Mouse (Mus musculus) kidney, embryonic 14.5 days (tissue): Measurements from ENCODE around the gene Lrrc29. TPM values are rescaled to one million over a fixed set of nuclear protein-coding genes. Genes with fewer than 3 reads are reported as not detected.

Source experiments
- ATAC-seq: fragments of 200-750 bp; cut with Nextera tagmentation; 2 replicates; pipeline ENCODE4 v1.8.0; 2017; ENCODE audit warnings: moderate number of reproducible peaks, mild to moderate bottlenecking, moderate TSS enrichment, moderate library complexity; ENCODE audit not compliant: low FRiP score, low TSS enrichment
- H3K27ac ChIP-seq: fragments of 300-500 bp; sonication (generic); 2 replicates; pipeline ENCODE4 v1.5.1; 2014; ENCODE audit warnings: low read depth, mild to moderate bottlenecking, low read length, moderate library complexity, mixed read lengths
- H3K27me3 ChIP-seq: fragments of 300-500 bp; sonication (generic); 2 replicates; pipeline ENCODE4 v1.6.1; 2014; ENCODE audit warnings: mild to moderate bottlenecking, low read length; ENCODE audit not compliant: control insufficient read depth, insufficient read depth
- H3K36me3 ChIP-seq: fragments of 300-500 bp; sonication (generic); 2 replicates; pipeline ENCODE4 v1.6.1; 2014; ENCODE audit warnings: low read length, mixed read lengths; ENCODE audit not compliant: control insufficient read depth, insufficient read depth
- H3K4me1 ChIP-seq: fragments of 300-500 bp; sonication (generic); 2 replicates; pipeline ENCODE4 v1.6.1; 2014; ENCODE audit warnings: low read length, mixed read lengths; ENCODE audit not compliant: control insufficient read depth, insufficient read depth
- H3K4me2 ChIP-seq: fragments of 300-500 bp; sonication (generic); replicated peaks from 2 replicates; pipeline ENCODE4 v1.6.1; 2014; ENCODE audit warnings: low read depth, mild to moderate bottlenecking, low read length
- H3K4me3 ChIP-seq: fragments of 300-500 bp; sonication (generic); 2 replicates; pipeline ENCODE4 v1.5.1; 2014; ENCODE audit warnings: mild to moderate bottlenecking, low read length
- H3K9ac ChIP-seq: fragments of 300-500 bp; sonication (generic); 2 replicates; pipeline ENCODE4 v1.6.1; 2014; ENCODE audit warnings: low read depth, mild to moderate bottlenecking, low read length, moderate library complexity
- H3K9me3 ChIP-seq: fragments of 300-500 bp; sonication (generic); 2 replicates; pipeline ENCODE4 v1.6.1; 2016; ENCODE audit warnings: low read length; ENCODE audit not compliant: control insufficient read depth
- WGBS: fragments of 180-500 bp; shearing (Covaris S2); extraction: QIAGEN DNeasy Blood & Tissue Kit; methylation state at CpG from one replicate; pipeline ENCODE4 v1.1.7; 2014; 5-methylcytosine and 5-hydroxymethylcytosine counted together
- polyA plus RNA-seq: library from polyadenylated mRNA; unstranded; fragments of >200 nt; fragmentation: Nextera tagmentation; extraction: Ambion mirVana; gene quantifications from 2 replicates; pipeline ENCODE4 v1.2.1, GENCODE M21; 2014

The Lrrc29 gene
- polyA plus RNA-seq, 1 experiment from 2014 or later, result 2.1 TPM

DNA sequence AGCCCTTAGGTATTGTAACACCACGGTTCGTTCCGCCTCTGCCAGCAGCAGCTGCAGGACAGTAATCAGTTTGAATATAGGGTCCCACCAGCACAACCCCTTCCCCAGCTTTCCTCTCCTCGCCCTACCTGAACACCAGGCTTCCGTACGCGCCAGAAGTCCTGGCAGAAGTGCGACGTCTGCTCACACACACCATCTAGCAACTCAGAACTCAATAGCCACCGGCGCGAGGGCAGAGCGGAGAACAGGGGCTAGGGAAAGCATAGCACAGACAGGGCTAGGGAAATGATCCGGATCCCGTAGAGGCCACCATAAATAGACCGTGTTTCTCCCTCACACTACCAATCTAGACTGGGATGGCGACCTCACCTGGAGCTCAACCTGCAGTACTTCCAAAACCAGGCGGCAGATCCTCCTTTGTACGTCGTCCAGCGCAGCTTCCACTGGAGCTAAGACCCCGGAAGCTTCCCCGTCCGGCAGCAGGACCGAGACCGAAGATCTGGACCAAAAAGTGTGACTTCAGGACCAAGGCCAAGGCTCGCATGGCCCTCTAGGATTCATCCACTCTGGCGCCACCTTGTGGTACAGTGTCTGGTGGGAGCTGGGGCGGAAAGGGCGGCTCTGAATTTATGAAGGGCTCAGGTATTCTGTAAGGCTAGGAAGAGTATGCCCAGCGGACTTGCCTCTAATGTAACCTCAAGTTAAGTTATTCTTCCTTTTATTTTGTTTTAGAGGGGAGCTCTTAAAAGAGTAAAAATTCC lies 35.3 kb downstream of the Lrrc29 start:
- no peak for ATAC-seq
- H3K4me3 ChIP-seq, result peak overlapping the region; percentile 6; the same call in 1 of the 2 replicates
- H3K36me3 ChIP-seq, result no peaks in the 10 kb centered on the region
- H3K9ac ChIP-seq, result no peak overlapping the region
- H3K9me3 ChIP-seq, result no peaks in the 10 kb centered on the region
- no peak overlapping the region for H3K27ac ChIP-seq
- peaks cover 9% of the 10 kb centered on the region; the same call in 1 of the 2 replicates for H3K27me3 ChIP-seq
- WGBS, result 9% methylated on average over 31 of the region's 31 CpGs
- H3K4me2 ChIP-seq, result peak overlapping the region; percentile 87
- peaks cover 22% of the 10 kb centered on the region for H3K4me1 ChIP-seq

GRCm38 (mm10) chr8:105289805-105290460 lies 36.1 kb downstream of the Lrrc29 start, which contains the start of gene 4931428F04Rik:
Gene 4931428F04Rik (minus strand): TSS chr8:105289864.
- H3K27ac ChIP-seq, result peak within 1 kb of the TSS; percentile 76
- peak; percentile 30 for ATAC-seq
- no peaks in the 10 kb centered on the region; the same call in 1 of the 2 replicates for H3K36me3 ChIP-seq
- WGBS, result 3% methylated on average over 43 of the region's 43 CpGs
- H3K9me3 ChIP-seq, result no peaks in the 10 kb centered on the region
- peaks cover 22% of the 10 kb centered on the region for H3K4me1 ChIP-seq
- H3K4me2 ChIP-seq, result peak within 1 kb of the TSS; percentile 87
- H3K4me3 ChIP-seq, result peak within 1 kb of the TSS; percentile 56
- peak within 1 kb of the TSS; percentile 60 for H3K9ac ChIP-seq
- H3K27me3 ChIP-seq, result peaks cover 9% of the 10 kb centered on the region; the same call in 1 of the 2 replicates

DNA sequence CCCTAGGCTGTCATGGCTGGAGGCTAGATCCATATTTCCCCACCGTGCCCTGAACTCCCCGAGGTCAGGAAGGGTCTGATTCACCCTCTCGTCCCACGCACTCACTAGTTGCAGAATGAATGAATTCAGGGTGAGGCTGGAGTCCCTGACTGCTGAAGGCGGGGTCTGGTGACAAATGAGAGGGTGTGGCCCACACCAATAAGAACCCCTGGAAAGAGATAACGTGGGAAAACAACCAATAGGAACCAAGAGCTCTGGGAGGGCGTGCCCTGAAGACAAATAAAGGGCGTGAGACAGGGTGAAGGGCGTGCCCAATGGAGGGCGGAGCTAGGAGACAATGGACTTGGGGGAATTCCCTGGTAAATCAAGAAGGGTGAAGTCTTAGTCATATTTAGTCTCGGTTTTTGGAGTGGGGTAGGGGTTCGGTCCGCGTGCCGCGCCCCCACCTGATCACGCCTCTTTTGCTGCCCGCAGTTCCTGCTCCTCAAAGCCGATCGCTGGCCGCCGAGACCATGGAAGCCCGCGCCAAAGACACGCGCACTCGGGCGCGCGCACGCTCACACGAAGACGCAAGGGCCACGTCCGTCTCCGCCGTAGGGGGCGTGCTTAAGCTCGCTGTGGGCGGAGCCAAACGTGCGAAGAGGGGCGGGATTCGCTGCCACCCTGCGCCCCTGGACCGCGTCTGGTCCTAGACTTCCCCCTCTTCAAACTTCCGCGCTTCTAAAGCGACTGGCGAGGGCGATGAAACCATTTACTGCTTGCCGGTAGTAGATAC lies 36.9 kb downstream of the Lrrc29 start:
- Histone ChIP-seq H3K27me3 (peaks cover 9% of the 10 kb centered on the region; the same call in 1 of the 2 replicates), H3K4me2 (peak overlapping the region; percentile 87), H3K9me3 (no peaks in the 10 kb centered on the region), H3K9ac (peak overlapping the region; percentile 60), H3K4me3 (peak overlapping the region; percentile 56), H3K36me3 (no peaks in the 10 kb centered on the region; the same call in 1 of the 2 replicates), H3K27ac (peak overlapping the region; percentile 76), H3K4me1 (peaks cover 22% of the 10 kb centered on the region)
- WGBS, result under 1% methylated on average over 53 of the region's 53 CpGs
- peak; percentile 93 for ATAC-seq

- 89% methylated on average over 5 of the region's 5 CpGs for WGBS
- H3K9ac ChIP-seq, result no peak overlapping the region
- H3K27me3 ChIP-seq, result peaks cover 9% of the 10 kb centered on the region; the same call in 1 of the 2 replicates
- no peak overlapping the region for H3K27ac ChIP-seq
- no peaks in the 10 kb centered on the region for H3K9me3 ChIP-seq
- H3K4me2 ChIP-seq, result peak overlapping the region; percentile 87
- H3K4me1 ChIP-seq, result peaks cover 22% of the 10 kb centered on the region
- H3K36me3 ChIP-seq, result no peaks in the 10 kb centered on the region; the same call in 1 of the 2 replicates
- ATAC-seq, result no peak
- peak overlapping the region; percentile 56; the same call in 1 of the 2 replicates for H3K4me3 ChIP-seq
These were observed 37.8 kb downstream of the Lrrc29 start for GRCm38 (mm10) chr8:105288231-105288630.

GRCm38 (mm10) chr8:105286907-105287306 lies 39.2 kb downstream of the Lrrc29 start:
- Histone ChIP-seq H3K9me3 (no peaks in the 10 kb centered on the region), H3K27me3 (peaks cover 9% of the 10 kb centered on the region; the same call in 1 of the 2 replicates), H3K9ac (no peak overlapping the region), H3K4me1 (peaks cover 22% of the 10 kb centered on the region), H3K27ac (no peak overlapping the region), H3K36me3 (peaks cover under 1% of the 10 kb centered on the region; the same call in 1 of the 2 replicates), H3K4me2 (no peak overlapping the region), H3K4me3 (no peak overlapping the region)
- ATAC-seq, result no peak
- 86% methylated on average over 4 of the region's 4 CpGs for WGBS

- Histone ChIP-seq H3K27ac (no peak overlapping the region), H3K27me3 (peaks cover 6% of the 10 kb centered on the region; the same call in 1 of the 2 replicates), H3K4me3 (no peak overlapping the region), H3K9me3 (no peaks in the 10 kb centered on the region), H3K9ac (0 out of 2 replicates have a peak overlapping the region, but pooled peaks have one; percentile 7), H3K36me3 (peaks cover 5% of the 10 kb centered on the region; the same call in 1 of the 2 replicates), H3K4me2 (no peak overlapping the region), H3K4me1 (peaks cover 19% of the 10 kb centered on the region)
- ATAC-seq, result no peak
- WGBS, result 51% methylated on average over 12 of the region's 12 CpGs
These were observed 40.6 kb downstream of the Lrrc29 start for GRCm38 (mm10) chr8:105285514-105285913.

DNA sequence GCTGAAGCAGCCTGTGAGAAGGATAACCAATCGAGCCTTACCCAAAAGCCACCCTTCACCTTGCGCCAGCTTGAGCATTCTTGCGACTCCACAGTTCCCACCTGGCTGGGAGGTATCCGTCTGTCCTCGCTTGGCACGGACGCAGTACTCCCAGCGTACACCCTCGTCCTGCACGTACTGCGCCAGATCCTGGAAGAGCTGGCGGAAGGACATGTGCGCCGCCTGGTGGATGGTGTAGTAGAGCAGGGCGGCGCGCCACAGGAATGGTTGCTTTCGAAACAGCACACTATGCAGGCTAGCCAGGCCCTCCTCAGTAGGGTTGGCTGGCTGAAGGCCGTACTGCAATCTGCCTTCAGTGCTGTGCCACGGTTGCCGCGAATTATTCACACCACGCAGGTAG lies 43.0 kb downstream of the Lrrc29 start:
- no peaks in the 10 kb centered on the region for H3K9me3 ChIP-seq
- peaks cover 19% of the 10 kb centered on the region for H3K27me3 ChIP-seq
- H3K36me3 ChIP-seq, result peaks cover 5% of the 10 kb centered on the region; the same call in 1 of the 2 replicates
- H3K4me2 ChIP-seq, result no peak overlapping the region
- 0 out of 2 replicates have a peak overlapping the region, but pooled peaks have one; percentile 4 for H3K9ac ChIP-seq
- peaks cover 7% of the 10 kb centered on the region; the same call in 1 of the 2 replicates for H3K4me1 ChIP-seq
- no peak overlapping the region for H3K27ac ChIP-seq
- 0 out of 2 replicates have a peak, but pooled peaks have one; percentile 25 for ATAC-seq
- 28% methylated on average over 23 of the region's 23 CpGs for WGBS
- H3K4me3 ChIP-seq, result no peak overlapping the region

DNA sequence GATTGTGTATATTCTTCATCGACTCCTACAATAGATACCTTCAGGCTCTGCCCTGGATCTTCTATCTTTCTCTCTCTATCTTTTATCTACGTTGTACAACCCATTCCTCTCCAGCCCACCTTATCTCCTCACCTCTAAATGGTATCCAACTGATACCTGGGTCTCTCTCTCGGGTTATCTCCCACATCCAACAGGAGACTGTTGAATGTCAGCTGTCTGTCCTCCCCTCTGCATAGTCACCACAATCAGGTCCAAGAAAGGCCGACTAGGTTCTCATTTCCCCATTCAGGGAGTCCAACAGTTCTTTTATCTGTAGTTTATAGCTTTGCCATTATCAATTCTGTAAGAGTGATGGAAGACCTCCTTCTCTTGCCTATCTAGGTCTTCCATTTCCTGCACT lies 43.8 kb downstream of the Lrrc29 start:
- H3K27ac ChIP-seq, result no peak overlapping the region
- H3K36me3 ChIP-seq, result peaks cover 5% of the 10 kb centered on the region; the same call in 1 of the 2 replicates
- no peaks in the 10 kb centered on the region for H3K9me3 ChIP-seq
- no peak for ATAC-seq
- H3K4me2 ChIP-seq, result no peak overlapping the region
- no peak overlapping the region for H3K4me3 ChIP-seq
- WGBS, result 89% methylated on average over 4 of the region's 4 CpGs
- H3K4me1 ChIP-seq, result 0 out of 2 replicates have a peak, but pooled peaks cover 5% of the 10 kb centered on the region
- no peak overlapping the region for H3K9ac ChIP-seq
- H3K27me3 ChIP-seq, result peaks cover 28% of the 10 kb centered on the region
